Mouse (Mus musculus): ENCODE measurements around the gene Ermp1.

The Ermp1 gene

GRCm38 (mm10) chr19:29647651-29648549 lies at the start of gene Ermp1:
TSS of gene Ermp1 (minus strand) at chr19:29648415.
- peak; percentile 97 for DNase-seq (ENCODE audit: extremely low spot score, low spot score)

DNA sequence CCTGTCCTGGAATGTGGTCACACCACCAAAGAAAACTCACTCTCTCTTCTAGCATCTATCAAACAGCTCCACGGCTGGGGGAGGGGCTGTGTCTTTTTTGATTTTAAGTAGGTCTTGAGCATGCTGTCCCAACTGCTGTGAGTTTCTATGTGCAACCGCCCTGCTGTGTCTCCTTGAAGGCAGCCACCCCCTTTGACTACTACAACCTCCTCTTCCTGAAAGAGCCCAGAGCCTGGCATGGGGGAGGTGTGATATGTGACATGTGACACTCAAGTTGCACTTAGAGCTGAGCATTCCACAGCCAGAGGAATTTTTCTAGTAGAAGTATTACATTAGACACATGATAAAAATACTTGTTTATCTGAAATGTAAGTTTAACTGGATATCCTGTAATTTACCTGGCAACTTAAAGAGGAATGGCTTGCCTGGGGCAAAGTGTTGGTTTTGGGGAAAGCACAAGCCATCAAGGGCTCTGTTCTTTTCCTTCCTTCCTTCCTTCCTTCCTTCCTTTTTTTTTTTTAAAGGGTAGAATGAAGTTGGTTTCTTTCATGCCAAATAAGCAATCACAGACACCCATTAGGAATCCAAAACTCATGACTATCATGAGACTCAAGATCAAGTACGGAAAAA lies 49.1 kb upstream of the Ermp1 start, which contains the start of gene Mlana:
TSS of gene Mlana (plus strand) at position 580 of the 630 bp plus-strand sequence.
- DNase-seq (ENCODE audit: extremely low spot score, low spot score) = no peak

DNA sequence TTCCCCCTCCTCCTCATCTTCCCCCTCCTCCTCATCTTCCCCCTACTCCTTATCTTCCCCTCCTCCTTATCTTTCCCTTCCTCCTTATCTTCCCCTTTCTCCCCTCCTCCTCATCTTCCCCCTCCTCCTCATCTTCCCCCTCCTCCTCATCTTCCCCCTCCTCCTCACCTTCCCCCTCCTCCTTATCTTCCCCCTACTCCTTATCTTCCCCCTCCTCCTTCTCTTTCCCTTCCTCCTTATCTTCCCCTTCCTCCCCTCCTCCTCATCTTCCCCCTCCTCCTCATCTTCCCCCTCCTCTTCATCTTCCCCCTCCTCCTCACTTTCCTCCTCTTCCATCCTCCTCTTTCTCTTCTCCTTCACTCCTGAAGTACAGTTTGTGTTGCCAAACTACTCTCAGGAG lies 48.6 kb upstream of the Ermp1 start:
- no peak for DNase-seq (ENCODE audit: extremely low spot score, low spot score)

- no peak for DNase-seq (ENCODE audit: extremely low spot score, low spot score)
These were observed 48.1 kb upstream of the Ermp1 start for GRCm38 (mm10) chr19:29696309-29696708.

GRCm38 (mm10) chr19:29695071-29695470 lies 46.9 kb upstream of the Ermp1 start:
- DNase-seq (ENCODE audit: extremely low spot score, low spot score) = no peak

GRCm38 (mm10) chr19:29683844-29684540 lies 35.8 kb upstream of the Ermp1 start:
- peak; percentile 76 for DNase-seq (ENCODE audit: extremely low spot score, low spot score)

- no peak for DNase-seq (ENCODE audit: extremely low spot score, low spot score)
These were observed 32.3 kb upstream of the Ermp1 start for GRCm38 (mm10) chr19:29680182-29681152.

- no peak for DNase-seq (ENCODE audit: extremely low spot score, low spot score)
These were observed 30.1 kb upstream of the Ermp1 start for GRCm38 (mm10) chr19:29678181-29678778.

GRCm38 (mm10) chr19:29676479-29677193 lies 28.4 kb upstream of the Ermp1 start:
- DNase-seq (ENCODE audit: extremely low spot score, low spot score) = no peak

DNA sequence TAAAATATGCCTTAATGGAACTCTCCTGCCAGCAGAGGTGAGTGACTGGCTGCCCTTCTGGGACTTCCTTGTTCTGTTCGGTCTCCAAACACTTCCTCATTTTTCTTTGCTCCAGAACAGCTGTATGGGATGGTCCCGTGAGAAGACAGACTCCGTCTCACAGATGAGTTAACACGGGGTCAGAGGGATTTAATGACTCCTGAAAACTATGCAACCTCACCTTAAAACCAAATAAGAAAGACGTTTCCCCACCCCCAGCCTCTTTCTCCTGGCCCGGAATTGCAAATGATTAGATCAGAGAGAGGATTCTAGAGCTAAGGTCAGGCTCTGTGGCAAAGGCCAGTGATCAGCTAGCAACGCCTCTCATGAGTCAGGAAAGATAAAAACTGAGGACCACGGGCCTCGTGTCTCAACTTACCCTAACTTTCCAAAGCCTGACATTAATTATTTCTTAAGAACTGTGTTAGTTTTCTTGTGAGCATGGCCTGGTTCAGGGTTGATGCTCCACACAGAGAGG lies 27.4 kb upstream of the Ermp1 start:
- DNase-seq (ENCODE audit: extremely low spot score, low spot score) = no peak

DNA sequence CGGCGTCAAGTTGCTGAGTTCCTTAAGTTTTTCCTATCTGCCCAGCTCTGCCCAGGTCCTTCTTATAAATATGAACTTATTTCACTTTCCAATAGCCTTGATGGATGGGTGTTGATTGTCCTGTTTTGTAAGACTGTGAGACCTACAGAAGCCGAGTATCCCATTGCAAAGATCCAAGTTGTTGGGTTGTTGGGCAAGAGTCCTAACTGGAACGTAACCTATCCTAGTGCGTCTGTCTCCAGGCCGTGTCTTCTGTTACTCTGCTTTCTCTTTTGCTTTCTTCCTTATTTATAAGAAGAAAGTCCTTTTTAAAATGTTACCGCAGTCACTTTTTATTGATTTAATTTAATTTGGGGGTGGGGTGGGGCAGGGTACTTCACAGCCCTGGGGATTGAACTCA lies 26.7 kb upstream of the Ermp1 start:
- no peak for DNase-seq (ENCODE audit: extremely low spot score, low spot score)

DNA sequence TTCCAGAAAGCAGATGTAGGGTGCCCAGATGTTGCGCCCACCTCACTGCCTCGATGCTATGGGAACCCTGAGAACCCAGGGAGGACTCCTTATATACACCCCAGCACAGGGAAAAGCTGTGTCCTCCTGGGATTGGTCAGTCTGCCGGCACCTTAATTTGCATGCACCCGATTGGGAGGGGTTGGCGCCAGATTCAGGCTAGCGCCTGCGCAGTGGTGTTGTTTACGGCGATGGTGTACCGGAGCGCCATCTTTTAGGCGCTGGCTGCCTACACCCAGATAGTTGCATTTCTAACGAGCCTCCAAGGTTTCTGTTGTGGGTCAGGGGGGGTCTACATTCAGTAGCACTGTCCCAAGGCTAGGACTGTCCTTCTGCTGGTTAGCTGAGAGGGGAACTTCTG lies 24.4 kb upstream of the Ermp1 start:
- DNase-seq (ENCODE audit: extremely low spot score, low spot score) = no peak

- DNase-seq (ENCODE audit: extremely low spot score, low spot score) = no peak
These were observed 22.9 kb upstream of the Ermp1 start for GRCm38 (mm10) chr19:29671160-29671559.

- no peak for DNase-seq (ENCODE audit: extremely low spot score, low spot score)
These were observed 22.0 kb upstream of the Ermp1 start for GRCm38 (mm10) chr19:29670247-29670646.

DNA sequence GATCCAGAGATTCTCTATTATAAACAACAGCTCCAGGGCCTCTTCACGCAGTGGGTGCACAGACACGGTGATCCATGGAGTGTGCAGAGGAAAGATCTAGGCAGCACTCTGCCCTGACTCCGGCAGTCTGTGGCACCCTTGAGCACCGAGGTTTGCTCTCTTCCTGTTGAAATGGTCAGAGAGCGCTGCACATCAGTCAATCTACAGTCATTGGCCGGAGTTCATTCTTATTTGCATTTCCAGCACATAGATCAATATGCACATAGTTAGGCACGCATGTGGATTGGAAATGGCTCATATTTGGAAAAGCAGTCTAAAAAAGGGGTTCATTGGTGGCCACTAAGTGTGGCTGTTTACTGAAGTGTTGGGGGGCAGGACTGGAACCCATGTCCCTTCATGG lies 19.9 kb upstream of the Ermp1 start:
- no peak for DNase-seq (ENCODE audit: extremely low spot score, low spot score)

DNA sequence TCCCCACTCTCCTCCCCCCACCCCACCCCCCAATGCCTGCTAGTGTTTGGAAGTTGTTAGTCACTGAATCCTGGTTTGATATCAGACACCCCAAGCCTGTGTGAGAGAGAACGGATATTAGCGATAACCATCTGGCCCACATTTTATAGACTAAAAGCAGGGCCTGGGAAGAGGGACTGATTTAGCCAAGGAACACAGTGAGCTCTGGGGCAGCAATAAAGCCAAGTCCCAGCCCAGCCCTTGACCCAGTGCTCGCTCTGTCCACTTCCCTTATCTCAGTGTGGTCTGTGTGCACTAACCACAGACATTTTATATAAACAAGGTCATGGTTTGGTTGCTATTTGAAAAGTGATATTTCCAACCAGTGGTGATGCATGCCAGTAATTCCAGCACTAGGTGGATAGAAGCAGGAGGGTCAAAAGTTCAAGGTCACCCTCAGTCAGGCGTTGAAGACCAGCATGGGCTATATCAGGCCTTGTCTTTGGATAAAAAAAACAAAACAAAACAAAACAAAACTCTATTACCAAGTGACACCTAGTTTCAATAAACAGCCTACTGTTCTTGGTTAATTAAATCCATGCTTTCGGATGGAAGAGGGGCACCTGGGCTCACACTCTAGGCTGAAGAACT lies 18.9 kb upstream of the Ermp1 start:
- no peak for DNase-seq (ENCODE audit: extremely low spot score, low spot score)

DNA sequence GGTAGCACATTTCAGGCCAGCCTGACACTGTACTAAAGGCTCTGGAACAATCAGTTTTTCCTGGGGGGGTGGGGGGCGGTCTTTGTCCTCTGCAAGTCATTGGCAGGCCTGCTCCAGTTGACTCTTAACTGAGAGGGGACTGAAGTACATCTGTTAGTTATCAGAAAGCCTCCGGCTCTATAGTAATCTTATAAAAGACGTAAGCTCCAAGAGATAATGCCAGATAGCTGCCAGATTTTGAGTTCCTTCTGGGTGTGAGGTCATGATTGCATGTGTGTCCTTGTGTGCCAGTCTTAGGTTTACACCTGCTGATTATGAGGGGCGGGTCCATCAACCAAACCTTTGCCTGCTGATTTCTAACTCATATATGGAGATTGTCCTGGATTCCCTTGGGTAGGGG lies 17.9 kb upstream of the Ermp1 start:
- no peak for DNase-seq (ENCODE audit: extremely low spot score, low spot score)

DNA sequence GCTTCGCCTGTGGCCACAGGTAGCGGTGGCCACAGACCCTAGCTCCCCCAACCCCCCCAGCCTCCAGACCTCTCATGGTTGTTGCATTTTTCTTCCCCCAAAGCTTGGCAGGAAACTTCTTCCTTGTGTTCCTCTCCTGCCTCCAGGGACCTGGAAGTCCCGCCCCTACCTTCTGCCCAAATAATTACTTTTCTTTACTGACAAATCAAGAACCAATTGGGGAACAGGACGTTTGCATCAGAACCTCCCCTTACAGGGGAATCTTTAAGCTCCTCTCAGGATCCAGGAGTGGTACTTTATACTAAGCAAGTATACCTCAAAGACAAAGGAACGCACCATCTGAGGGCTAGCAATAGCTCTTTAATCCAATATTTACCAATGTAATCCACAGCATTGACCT lies 16.7 kb upstream of the Ermp1 start:
- no peak for DNase-seq (ENCODE audit: extremely low spot score, low spot score)

GRCm38 (mm10) chr19:29663780-29664179 lies 15.6 kb upstream of the Ermp1 start:
- DNase-seq (ENCODE audit: extremely low spot score, low spot score) = no peak
